Mouse (Mus musculus): ENCODE data around the gene Kpna1.
A peak's percentile ranks its signal among the peaks of the same experiment; 100 is the strongest.

Gene Kpna1

DNA sequence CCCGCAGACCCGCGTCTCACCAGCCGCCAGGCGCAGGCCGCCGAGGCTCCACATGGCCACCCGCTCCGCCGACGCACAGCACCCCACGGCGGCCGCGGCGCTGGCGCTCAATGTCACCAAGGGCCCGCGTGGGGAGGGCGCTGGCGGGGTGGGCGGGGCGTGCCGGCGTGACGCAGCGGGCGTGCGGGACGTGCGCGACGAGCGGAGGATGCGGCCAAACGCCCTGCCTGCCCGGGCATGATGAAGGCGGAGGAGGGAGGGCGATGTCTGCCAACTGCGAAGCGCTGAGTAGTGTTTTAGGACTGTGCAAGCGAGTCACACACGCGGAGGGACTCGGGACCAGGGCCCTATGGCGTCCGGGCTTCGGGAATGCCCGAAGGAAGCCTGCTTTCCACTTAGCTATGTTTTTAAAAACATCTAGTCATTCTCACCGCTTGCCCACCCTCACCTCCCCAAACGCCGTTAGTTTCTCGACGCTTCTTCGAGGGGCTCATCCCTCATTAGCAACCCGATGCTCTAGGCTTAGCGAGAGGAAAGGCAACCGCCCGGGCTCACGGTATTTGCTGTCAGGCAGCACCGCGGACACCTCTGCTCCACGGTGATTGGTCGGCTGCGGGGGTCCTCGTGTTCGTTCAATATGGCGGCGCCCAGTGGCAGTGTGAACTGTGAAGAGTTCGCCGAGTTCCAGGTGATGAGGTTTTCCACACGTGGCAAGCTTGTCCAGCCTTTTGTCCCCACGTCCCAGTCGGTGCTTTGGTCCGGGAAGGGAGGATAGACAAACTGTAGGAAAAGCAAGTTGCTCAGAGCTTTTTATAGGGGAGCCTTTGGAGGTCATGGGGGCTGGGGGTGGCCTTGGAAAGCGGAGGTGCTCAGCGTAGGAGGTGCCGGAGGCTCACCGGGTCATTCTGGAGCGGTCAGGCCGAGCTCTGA is 93.2 kb downstream of the Kpna1 start, which contains the start of the genes Fam162a and Ccdc58:
TSS of gene Fam162a (minus strand) at position 145 of the 930 bp plus-strand sequence.
TSS of gene Ccdc58 (plus strand) at position 236 of the 930 bp plus-strand sequence.
- DNase-seq: peak; percentile 93

DNA sequence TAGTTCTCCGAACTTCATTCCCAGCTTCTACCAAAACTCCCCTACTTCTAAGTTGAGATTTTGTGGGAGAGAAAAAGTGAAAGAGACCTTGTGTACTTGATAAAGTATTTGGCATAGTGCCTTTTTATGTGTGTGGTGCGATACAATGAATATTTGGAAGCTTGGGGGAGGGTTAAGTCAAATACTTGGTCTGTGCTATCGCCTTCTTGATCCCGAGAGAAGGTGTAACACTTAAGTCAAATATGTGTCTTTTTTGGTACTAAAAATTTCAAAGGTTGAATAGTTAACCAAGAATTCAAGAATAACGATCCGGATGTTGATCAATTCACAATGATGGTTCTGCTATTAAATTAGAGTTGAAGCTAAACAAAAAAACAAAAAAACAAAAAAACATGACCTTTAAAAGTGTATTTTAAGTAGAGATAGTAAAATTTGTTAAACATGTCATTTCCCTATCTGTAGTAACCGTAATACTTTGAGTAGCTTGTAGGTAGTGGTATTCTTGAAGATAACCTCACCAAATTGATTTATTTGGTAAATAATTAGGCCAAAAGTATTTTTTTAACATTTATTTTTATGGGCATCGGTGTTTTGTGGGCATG is 94.0 kb downstream of the Kpna1 start:
- DNase-seq: no peak

DNA sequence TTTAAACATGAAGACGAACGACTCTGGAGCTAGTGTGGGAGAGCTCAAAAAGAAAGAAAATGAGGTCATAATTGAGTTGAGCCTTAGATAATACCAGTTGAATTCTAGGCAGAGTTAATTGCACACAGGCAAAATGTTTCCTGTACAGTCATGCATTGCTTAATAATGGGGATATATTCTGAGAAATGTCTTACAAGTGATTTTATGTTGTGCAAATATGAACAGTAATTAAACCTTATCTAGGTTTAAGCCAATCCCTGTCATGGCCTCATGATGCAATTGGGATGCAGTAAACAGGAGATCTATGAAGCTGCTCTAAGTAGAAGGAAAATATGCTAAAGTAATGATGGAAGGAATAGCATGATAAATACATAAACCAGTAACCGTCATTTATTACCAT is 96.2 kb downstream of the Kpna1 start:
- DNase-seq: no peak

DNA sequence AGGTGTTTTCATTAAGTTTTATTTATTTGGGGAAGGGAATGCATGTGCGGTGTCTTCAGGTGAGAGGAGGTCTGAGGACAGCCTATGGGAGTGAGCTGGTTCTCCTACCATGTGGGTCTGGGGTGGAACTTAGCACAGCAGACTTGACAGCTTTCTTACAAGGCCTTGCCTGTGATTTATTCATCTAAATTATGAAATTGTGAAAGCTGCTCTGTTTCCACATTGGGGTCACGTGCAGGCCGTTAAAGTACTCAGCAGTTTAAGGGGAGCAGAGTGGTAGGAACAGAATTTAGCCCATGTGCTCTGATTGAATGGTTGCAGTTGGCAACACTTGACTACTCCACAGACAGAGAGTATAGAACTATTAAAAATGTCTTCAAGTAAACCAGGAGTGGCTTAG is 101.4 kb downstream of the Kpna1 start:
- no peak for DNase-seq

Data from lung, postnatal 14 days (tissue).